Mouse (Mus musculus): ENCODE measurements at regions not wholly inside any gene's neighbourhood (a gene's known extent, or its start where the extent isn't known, plus 50 kb on each side); places are given as distances from the start of the nearest gene placed in this dataset.

DNA sequence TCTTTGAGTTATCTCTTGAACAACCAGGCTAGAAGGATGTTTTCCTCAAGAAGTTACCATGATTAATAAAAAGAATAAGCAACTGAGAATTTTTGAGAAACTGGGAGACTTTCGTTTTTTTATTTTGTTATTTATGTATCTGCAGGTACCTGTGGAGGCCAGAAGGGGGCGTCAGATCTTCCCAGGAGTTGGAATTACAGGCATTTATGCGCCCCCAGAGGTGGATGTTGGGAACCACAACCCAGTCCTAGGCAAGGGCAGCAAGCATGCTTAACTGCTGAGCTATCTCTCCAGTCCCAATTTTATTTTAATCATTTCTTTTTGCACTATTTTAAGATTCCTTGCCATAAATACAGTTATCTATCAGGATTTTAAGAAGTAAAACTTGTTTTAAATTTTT is 140.0 kb upstream of the Lmcd1 start:
- TF ChIP-seq POLR2A (IDR thresholded peaks at IDR 0.05; ENCODE audit: borderline replicate concordance, extremely low read depth, insufficient read depth, insufficient read length, poor library complexity, severe bottlenecking) (no peak), CTCF (IDR thresholded peaks at IDR 0.05; ENCODE audit: borderline replicate concordance, extremely low read depth, insufficient read depth, insufficient read length) (peak; percentile 54; the same call in 1 of the 2 replicates)

DNA sequence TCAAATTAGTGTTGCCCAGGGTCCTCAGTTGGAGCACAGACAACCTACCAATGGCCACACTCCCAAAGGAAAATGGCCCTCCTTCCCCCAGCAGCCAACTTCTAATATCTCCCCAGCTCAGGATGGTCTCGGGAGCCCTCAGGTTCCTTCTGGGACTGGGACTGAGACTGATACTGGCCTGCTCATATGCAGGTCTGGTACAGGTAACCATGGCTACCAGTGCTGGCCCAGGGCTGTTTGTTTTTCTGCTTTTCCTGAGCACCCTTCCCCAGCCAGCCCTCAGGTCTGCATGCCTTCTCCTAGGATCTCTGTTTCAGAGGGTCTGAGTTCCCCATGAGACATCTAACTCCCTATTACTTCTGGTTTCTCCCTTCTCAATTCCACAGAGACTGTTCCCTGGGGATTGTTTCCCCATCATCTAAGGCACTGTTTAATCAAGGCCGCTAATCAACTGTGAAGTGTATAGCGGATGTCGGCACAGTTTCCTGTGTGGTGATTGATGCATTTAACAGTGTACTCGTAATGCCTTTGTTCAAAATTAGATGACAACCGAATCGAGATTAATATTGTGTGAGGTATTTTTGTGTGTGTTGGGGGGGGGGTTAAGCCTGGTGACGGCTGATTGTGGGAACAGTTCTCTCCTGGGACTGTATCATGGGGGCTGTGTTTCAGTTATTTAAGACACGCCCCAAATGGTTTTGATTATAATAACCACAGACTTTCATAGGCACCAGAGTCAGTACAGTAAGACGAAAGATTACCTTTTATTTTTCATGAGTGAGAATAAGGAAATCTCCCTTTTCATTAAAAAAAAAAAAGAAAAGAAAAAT is 120.8 kb upstream of the Lmcd1 start:
- DNase-seq (ENCODE audit: low read depth) = peak; percentile 27
- TF ChIP-seq CTCF (IDR thresholded peaks at IDR 0.05; ENCODE audit: borderline replicate concordance, extremely low read depth, insufficient read depth, insufficient read length) = no peak
- no peak for TF ChIP-seq POLR2A (IDR thresholded peaks at IDR 0.05; ENCODE audit: borderline replicate concordance, extremely low read depth, insufficient read depth, insufficient read length, poor library complexity, severe bottlenecking)

More for the DNA sequence above, 140.0 kb upstream of the Lmcd1 start:
- peak; percentile 37 for DNase-seq (ENCODE audit: low read depth)

DNA sequence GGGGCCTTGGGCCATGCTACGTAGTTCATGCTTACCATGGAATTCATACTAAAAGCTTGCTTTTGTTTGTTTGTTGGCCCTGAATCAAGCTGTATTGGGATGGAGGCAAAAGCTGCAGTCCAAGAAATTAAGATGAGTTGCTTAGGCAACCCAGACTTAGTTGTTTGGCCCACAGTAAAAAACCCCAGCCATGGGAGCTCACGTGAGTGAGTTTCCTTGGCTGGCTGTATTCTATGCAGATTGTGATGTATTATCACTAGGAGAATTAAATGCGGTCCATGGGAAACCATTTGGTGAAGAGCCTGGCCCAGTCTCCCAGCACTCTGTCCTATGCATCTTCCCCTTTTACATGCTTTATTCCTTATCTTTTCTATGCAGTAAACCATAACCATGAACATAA is 106.1 kb upstream of the Lmcd1 start:
- DNase-seq (ENCODE audit: low read depth) = peak; percentile 49
- TF ChIP-seq CTCF (IDR thresholded peaks at IDR 0.05; ENCODE audit: borderline replicate concordance, extremely low read depth, insufficient read depth, insufficient read length) (no peak), POLR2A (IDR thresholded peaks at IDR 0.05; ENCODE audit: borderline replicate concordance, extremely low read depth, insufficient read depth, insufficient read length, poor library complexity, severe bottlenecking) (no peak)

DNA sequence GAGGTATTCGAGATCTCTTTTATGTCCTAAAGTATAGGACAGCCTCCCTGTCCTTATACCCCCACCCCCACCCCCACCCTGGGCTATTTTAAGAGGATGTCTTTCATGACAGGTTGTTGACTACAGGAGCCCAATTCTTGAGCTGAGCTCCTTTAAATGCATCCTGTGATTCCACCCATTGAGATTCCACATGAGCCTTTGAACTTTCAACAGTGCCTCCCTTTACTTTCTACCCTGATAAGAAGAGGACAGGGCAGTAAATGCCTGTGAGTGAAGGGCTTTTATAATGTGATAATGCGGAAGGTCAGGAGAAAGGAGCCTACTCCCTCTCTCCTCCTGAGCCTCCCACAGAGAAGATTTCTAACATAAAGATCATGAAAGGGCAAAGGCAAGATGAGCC is 97.2 kb upstream of the Lmcd1 start:
- peak; percentile 73 for DNase-seq (ENCODE audit: low read depth)
- TF ChIP-seq POLR2A (IDR thresholded peaks at IDR 0.05; ENCODE audit: borderline replicate concordance, extremely low read depth, insufficient read depth, insufficient read length, poor library complexity, severe bottlenecking) (no peak), CTCF (IDR thresholded peaks at IDR 0.05; ENCODE audit: borderline replicate concordance, extremely low read depth, insufficient read depth, insufficient read length) (no peak)

DNA sequence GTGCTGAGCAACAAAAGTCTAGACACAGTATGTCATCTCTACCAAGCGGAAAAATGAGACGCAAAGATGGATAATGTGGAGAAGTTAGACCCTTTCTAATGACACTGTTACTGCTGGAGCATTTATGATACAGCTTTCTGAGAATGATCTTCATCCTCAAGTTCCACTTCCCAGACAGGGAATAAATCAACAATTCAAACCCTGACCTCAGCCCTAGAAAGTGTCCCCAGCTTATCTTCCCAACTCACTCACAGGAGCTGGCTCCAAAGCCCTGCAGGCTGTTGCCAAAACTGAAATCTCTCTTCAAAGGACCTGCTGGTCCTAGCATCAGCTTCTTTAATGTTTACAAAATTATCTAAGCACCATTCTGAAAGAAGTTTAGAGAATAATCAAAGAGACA is 85.9 kb upstream of the Lmcd1 start:
- DNase-seq (ENCODE audit: low read depth) = no peak
- TF ChIP-seq CTCF (IDR thresholded peaks at IDR 0.05; ENCODE audit: borderline replicate concordance, extremely low read depth, insufficient read depth, insufficient read length) (no peak), POLR2A (IDR thresholded peaks at IDR 0.05; ENCODE audit: borderline replicate concordance, extremely low read depth, insufficient read depth, insufficient read length, poor library complexity, severe bottlenecking) (no peak)

DNA sequence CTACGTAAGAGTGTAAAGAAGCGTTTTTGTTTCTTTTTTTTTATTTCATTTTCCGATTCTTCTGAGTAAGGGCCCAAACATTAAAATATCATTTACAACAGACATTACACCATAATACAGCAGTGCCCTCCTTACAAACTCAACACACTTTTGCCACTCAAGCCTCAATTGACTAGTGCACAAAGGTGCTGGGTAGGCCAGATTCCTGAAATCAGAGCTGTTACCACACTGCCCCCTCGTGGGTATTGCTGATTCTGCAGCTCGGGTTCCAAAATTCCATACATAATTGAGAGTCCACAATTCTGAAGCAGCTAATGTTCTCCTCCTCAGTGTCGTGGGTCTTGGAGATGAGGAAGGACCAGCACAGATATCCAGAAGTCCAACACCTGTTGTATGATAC is 82.5 kb upstream of the Lmcd1 start:
- TF ChIP-seq POLR2A (IDR thresholded peaks at IDR 0.05; ENCODE audit: borderline replicate concordance, extremely low read depth, insufficient read depth, insufficient read length, poor library complexity, severe bottlenecking) = no peak
- TF ChIP-seq CTCF (IDR thresholded peaks at IDR 0.05; ENCODE audit: borderline replicate concordance, extremely low read depth, insufficient read depth, insufficient read length) = peak; percentile 86
- peak; percentile 80 for DNase-seq (ENCODE audit: low read depth)

DNA sequence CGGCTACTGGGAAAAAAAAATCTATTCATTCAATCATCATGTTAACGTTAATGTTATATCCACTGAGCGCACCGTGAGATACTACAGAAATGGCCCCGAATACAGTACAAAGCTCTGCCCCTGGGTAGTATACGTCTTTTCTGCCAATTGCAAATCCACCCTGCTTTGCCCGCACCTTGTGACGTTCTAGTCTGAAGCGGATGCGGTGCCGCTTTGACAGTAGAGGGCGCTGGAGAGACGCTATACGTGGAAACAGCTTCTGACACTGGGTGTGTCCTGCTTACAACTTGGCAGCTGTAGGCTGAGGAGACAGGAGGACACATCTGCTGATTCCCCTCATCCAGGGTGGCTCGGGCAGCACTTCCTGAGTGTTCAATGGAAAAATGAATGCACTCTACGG is 76.1 kb upstream of the Lmcd1 start:
- peak; percentile 92 for DNase-seq (ENCODE audit: low read depth)
- TF ChIP-seq POLR2A (IDR thresholded peaks at IDR 0.05; ENCODE audit: borderline replicate concordance, extremely low read depth, insufficient read depth, insufficient read length, poor library complexity, severe bottlenecking) (no peak), CTCF (IDR thresholded peaks at IDR 0.05; ENCODE audit: borderline replicate concordance, extremely low read depth, insufficient read depth, insufficient read length) (peak; percentile 95)

DNA sequence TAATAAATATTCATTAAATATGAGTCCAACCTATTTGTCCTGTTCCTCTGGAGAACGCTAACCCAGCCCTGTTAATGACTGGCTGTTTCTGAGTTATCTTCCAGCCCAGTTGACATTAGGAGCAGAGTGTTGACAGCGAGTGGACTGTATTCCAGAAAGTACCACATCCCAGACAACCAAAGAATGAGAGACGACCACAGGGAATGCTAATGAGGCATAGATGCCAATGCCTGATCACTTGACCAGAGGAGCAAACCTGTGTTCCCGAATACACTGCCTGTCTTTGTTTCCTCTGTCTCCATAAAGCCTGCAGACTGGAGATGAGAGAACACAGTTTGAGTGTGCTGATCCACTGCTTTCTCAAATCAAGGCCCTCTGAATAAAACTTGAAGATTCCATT is 74.3 kb upstream of the Lmcd1 start:
- no peak for TF ChIP-seq CTCF (IDR thresholded peaks at IDR 0.05; ENCODE audit: borderline replicate concordance, extremely low read depth, insufficient read depth, insufficient read length)
- TF ChIP-seq POLR2A (IDR thresholded peaks at IDR 0.05; ENCODE audit: borderline replicate concordance, extremely low read depth, insufficient read depth, insufficient read length, poor library complexity, severe bottlenecking) = no peak
- no peak for DNase-seq (ENCODE audit: low read depth)

DNA sequence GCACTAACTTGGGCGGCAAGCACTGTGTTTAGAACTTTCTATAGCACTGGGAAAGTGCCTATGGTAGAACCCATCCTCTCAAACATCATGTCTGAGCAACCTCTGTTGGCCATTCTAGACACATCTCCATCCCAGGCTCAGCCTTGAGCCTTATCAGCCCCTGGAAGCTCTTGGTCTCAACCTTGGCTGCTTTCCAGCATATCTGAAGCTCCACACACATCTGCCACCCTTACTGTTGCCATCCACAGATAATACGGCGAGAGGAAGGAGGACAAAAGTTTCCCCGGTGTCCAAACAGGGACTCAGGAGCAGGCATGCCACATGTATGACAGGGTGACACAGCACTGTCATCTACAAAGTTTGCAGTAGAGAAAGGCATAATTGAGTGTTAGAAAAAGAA is 71.4 kb upstream of the Lmcd1 start:
- no peak for DNase-seq (ENCODE audit: low read depth)
- TF ChIP-seq CTCF (IDR thresholded peaks at IDR 0.05; ENCODE audit: borderline replicate concordance, extremely low read depth, insufficient read depth, insufficient read length) (no peak), POLR2A (IDR thresholded peaks at IDR 0.05; ENCODE audit: borderline replicate concordance, extremely low read depth, insufficient read depth, insufficient read length, poor library complexity, severe bottlenecking) (no peak)

DNA sequence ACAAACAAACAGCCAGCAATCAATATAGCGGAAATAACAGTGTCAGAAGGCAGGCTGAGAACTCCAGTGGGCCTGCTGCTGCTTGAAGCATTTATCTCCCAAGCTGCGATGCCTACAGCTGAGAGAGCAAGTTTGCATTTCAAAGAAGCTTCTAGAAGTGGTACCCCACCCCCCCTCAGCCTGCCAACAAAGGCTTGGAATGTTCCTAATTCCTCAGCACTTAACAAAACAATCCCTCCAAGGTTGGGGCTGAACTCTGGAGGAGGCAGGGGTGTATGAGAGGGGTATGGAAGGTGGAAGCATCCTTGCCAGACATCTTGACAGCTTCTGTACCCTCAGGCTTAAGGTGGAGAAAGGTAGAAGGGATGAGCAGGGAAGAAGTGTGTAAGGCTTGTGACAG is 70.2 kb upstream of the Lmcd1 start:
- no peak for DNase-seq (ENCODE audit: low read depth)
- TF ChIP-seq POLR2A (IDR thresholded peaks at IDR 0.05; ENCODE audit: borderline replicate concordance, extremely low read depth, insufficient read depth, insufficient read length, poor library complexity, severe bottlenecking) (no peak), CTCF (IDR thresholded peaks at IDR 0.05; ENCODE audit: borderline replicate concordance, extremely low read depth, insufficient read depth, insufficient read length) (no peak)

DNA sequence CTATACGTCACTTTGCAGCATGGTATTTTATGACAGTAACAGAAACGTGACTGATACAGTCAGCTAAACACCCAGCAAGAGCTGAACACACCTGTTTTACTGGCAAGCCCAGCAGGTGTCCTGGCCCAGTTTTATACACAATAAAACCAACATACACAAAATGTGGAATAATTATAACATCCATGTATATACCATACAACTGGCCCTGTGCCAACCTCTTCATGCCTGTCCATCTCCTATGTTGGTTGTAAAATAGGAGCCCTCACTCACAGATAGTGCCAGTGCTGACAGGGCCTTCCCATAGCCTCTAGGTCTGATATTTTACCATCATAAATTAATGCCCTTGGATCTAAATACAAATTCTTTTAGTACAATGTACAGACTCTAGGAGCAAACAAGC is 68.6 kb upstream of the Lmcd1 start:
- TF ChIP-seq CTCF (IDR thresholded peaks at IDR 0.05; ENCODE audit: borderline replicate concordance, extremely low read depth, insufficient read depth, insufficient read length) (no peak), POLR2A (IDR thresholded peaks at IDR 0.05; ENCODE audit: borderline replicate concordance, extremely low read depth, insufficient read depth, insufficient read length, poor library complexity, severe bottlenecking) (no peak)
- no peak for DNase-seq (ENCODE audit: low read depth)

DNA sequence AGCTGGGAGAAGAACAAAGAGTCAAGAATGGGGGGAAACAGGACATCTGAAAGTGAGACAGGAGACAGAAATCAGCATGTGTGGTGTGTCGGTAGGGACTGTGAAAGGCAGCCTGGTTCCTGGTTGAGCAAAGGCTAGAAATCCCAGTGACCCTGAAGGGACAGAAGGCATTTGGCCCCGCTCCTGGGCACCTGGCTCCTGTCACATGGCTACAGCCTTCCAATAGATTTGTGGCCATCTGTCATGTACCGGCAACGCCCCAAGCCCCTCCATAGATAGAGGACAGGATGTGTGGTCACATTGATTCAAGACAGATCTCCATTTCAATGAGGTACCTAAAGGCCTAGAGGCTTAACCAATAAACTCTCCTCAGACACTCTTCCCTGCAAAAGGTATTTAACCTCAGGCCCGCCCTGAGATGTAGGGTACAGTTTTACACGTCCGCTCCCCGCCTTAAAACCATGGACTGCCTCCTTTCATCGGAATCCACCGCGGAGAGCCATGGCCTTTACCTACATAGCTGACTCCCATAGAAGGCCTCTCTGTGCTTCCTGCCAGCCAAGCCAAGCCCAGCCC is 68.0 kb upstream of the Lmcd1 start:
- no peak for TF ChIP-seq CTCF (IDR thresholded peaks at IDR 0.05; ENCODE audit: borderline replicate concordance, extremely low read depth, insufficient read depth, insufficient read length)
- TF ChIP-seq POLR2A (IDR thresholded peaks at IDR 0.05; ENCODE audit: borderline replicate concordance, extremely low read depth, insufficient read depth, insufficient read length, poor library complexity, severe bottlenecking) = no peak
- DNase-seq (ENCODE audit: low read depth) = no peak

Data from brain, embryonic 14.5 days (tissue).